Mouse (Mus musculus) heart, postnatal 14 days (tissue): ENCODE results near the gene Gps2. TPM values are rescaled to one million over a fixed set of nuclear protein-coding genes. Genes with fewer than 3 reads are reported as not detected.

ENCODE experiments used
- DNase-seq, 2 experiments: peaks; one replicate each; pipeline ENCODE4 v3.0.0; 2021 to 2022
- intact Hi-C: fragments of 180-260 bp; cut with DNase I; formaldehyde crosslinking; loops from one replicate; pipeline ENCODE4 v1.15.1; 2025
- total RNA-seq, 2 experiments: library from RNA; stranded (reverse); gene quantifications; 2 replicates each; pipeline ENCODE4 v1.2.3; 2021

Gene Gps2
- total RNA-seq, 2 experiments from 2014 or later, result 28.8 to 30.6 TPM

DNA sequence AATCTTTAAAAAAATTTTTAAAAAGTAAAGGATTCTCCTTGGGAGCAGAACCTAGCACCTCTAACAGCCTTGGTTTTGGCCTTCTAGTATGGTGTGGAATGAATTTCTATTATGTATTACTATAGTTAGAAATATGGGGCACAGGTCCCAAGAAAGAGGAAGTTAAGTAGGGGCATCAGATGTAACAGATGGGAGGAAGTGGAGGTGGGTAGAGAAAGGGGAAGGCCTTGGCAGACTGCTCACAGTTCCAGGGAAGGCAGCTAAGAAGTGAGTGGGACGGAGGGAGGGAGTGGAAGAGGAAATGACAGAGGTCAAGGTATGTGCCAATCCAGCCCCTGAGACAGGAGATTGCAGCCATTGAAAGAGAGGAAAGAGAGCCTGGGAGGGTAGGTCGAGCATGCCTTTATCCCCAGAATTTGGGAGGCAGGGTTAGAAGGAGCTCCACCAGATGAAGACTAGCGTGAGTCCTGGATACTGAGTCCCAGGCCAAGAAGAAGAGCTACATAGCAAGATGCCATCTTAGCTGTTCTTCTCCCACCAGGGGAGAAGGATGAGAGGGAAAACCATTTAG is 17.4 kb downstream of the Gps2 start:
- no peak for DNase-seq
- intact Hi-C loops, result loop anchor here (10.0 kb wide), 1 partner anchor 284 kb away; the partner anchor contains the start of gene Slc16a11

DNA sequence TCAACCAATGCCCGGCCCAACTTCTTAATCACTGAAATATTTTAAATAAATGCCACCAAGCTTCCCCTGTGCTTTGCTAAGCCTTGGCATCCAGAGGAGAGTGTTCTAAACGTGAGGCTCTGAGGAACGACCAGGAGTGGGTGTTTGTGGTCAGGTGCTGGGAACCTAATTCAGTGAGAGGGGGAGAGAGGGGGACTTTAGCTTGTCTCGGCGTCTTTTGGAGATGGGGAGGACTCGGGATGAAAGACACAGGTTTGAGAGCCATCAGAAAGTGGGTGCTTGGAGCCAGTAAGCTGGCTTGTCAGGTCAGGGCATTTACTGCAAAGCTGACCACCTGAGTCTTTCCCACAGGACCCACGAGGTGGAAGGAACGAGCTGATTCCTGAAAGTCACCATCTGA is 18.1 kb downstream of the Gps2 start:
- DNase-seq, result no peak
- intact Hi-C loops, result loop anchor here (10.0 kb wide), 1 partner anchor 283 kb away; the partner anchor contains the start of gene Slc16a11

DNA sequence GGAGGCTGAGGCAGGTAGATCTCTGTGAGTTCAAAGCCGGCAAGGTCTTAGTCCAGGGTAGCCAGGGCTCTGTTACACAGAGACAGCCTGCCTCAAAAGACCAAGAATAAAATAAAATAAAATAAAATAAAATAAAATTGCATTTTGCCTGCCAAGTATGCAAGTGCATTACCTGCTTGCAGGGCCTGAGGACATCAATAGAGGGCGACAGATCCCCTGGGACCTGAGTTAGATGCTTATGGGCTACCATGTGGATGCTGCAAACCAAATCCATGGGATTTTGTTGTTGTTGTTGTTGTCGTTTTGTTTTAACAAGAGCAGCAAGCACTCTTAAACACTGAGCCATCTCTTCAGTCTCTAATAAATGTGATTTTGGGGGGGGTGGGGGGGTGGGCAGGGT is 18.6 kb downstream of the Gps2 start:
- no peak for DNase-seq
- intact Hi-C loops, result loop anchor here (10.0 kb wide), 1 partner anchor 283 kb away; the partner anchor contains the start of gene Slc16a11

DNA sequence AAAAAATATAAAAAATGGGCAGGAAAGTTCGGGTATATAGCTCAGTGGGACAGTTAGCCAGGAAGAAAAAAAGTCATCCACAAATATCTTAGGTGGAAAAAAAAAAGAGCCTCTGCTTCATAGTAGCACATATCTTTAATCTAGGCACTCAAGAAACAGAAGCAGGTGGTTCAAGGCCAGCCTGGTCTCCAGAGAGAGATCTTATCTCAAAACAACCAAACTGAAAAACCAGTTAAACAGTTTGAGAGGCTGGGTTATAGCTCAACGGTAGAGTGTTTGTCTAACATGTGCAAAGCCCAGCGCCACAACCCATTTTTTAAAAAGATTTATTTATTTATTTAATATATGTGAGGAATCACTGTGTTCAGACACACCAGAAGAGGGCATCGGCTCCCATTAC is 19.4 kb downstream of the Gps2 start:
- DNase-seq, result no peak
- intact Hi-C loops, result loop anchor here (10.0 kb wide), 1 partner anchor 282 kb away; the partner anchor contains the start of gene Slc16a11

DNA sequence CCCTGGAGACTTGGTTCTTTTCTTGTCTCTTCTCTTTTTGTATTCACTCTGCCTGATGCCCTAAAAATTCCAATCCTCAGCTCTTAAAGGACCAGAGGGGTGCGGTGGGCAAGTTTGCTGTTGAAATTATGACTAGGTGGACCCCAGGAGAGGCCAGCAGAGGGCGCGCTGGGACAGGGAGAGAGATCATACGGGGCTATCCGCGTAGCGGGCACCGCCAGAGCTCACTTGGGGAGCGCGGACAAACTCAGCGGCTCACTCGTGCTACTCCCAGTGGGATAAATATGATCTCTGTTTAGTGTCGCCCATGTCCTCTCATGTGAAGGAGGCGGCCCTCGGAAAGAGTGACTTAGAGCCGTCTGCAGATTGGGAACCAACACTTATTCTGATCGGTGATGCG is 20.5 kb downstream of the Gps2 start:
- DNase-seq, result peak; percentile 95 to 98
- intact Hi-C loops, result loop anchor here (1.0 to 10.0 kb wide), 3 partner anchors 14 to 281 kb away; partner anchors contain the start of genes Slc16a11 and Slc2a4

DNA sequence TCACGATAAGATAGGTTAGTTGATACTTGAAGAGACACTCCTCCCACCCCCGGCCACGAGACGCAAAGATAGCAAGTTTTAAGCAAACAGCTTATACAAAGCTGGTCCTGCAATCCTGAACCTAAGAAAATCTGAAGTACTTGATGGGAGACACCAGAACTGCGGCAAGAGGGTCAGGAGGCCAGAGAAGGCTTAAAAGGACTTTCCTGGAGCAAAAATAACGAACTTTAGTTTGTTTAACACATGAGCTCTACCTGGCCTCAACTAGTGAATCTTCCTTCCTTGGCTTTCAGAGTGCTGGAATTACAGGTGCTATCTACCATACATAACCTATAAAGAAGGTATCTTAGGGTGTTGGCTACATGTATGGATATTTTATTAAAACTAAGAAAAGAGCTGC is 21.0 kb downstream of the Gps2 start:
- DNase-seq, result no peak
- intact Hi-C loops, result loop anchor here (1.0 to 10.0 kb wide), 3 partner anchors 14 to 280 kb away; partner anchors contain the start of genes Slc16a11 and Slc2a4

DNA sequence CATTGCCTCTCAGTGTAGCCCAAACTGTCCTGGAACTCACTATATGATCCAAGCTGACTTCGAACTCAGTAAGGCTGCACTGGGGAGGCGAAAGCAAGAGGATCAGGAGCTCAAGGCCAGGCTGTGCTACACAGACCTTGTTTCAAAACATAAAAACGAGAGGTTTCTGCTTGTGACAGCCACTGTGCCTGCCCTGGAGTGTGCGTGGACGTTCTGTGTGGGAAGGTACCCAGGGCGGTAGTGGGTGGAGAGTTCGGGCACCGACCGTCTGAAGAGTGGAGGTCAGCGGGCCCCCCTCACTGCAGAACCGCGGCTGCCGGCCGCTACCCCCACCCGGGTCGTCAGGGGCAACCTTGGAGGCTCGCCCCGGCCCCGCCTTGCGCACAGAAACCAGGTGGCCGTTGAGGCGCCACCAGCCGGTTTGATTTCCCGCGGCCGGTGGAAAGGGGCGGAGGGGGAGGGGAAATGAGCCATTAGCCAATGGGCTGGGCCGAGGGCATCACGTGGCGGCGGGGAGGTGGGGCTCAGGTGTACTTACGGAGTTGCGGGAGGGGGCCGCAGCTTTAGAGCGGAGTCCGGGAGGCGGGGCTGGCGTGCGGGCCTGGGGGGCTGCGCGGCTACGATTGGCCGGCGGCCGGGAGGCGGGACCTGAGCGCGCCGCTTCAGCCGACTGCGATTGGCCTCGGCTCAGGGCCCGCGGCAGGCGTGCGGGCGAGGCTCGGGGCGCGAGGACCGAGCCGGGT is 21.6 kb downstream of the Gps2 start, which contains the start of gene Ybx2:
Gene Ybx2 (plus strand): TSS at position 660 of the 743 bp plus-strand sequence.
- DNase-seq, result peak; percentile 85 to 88
- intact Hi-C loops, result loop anchor here (2.0 to 10.0 kb wide), 2 partner anchors 69 to 279 kb away; partner anchors contain the start of gene Slc16a11

DNA sequence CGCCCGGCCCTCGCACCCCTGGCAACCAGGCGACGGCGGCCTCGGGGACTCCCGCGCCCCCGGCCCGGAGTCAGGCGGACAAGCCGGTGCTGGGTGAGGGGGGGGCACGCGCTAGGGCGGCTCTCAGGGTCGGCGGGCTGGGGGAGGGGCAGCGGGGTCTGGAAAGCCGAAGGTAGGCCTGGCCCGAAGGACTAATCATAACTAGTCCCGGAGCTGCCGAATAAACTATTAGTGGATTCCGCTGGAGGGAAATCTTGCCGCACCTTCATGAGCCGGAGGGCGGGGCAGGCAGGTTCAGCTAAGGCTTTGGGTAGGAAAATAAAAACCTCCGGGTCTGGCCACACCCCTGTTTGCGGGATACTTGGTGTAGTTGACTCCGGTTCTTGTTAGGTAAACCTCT is 22.5 kb downstream of the Gps2 start:
- intact Hi-C loops, result loop anchor here (10.0 kb wide), 1 partner anchor 279 kb away; the partner anchor contains the start of gene Slc16a11
- DNase-seq, result peak in 1 of 2 experiments; percentile 32

DNA sequence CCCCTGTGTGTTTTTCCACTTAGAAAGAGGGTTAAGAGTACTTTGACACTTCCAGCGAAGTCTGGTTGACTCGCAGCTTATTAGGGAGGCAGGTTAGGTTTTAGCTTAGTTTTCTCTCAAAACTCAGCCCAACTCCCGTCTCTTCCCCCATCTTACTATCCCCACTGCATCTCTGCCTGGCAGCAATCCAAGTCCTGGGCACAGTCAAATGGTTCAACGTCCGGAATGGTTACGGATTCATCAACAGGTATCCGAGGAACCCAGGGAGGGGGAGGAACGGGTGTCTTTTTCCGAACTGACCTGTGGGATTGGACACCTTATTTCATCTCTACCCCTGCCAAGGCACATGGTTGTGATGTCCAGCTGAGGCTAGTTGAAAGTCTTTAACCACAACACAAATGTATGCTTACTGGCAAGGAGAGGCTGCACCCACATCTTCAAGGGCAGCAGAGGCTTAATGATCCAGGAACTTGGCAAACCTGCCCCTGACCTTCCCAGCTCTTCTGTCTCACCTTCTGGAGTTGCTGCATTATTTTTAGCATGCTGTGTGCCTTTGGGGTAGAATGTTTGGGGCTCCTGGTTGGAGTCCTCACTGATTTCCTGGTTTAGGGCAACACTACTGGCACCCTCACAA is 23.1 kb downstream of the Gps2 start:
- peak in 1 of 2 experiments; percentile 37 for DNase-seq
- intact Hi-C loops, result loop anchor here (10.0 kb wide), 1 partner anchor 278 kb away; the partner anchor contains the start of gene Slc16a11

DNA sequence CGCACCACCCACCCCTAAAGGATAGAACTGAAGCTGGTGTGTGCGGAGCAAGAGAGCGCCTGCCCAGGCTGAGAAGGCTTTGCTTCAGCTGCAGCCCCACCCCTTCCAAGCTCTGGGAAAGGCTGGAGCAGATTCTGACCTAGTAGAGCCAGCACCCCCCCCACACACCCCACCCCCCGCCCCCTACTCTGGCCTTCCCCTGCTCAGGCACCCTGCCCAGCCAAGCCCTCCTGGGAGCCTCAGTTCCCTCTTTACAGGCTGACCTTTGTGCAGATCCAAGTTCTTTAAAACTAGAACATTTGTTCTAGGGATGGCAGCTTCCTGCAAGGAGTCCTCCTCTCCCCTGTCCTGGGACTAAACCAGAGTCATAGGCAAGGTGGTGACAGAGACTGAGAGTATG is 23.7 kb downstream of the Gps2 start:
- intact Hi-C loops, result loop anchor here (10.0 kb wide), 1 partner anchor 277 kb away; the partner anchor contains the start of gene Slc16a11
- DNase-seq, result peak; percentile 72 to 75

DNA sequence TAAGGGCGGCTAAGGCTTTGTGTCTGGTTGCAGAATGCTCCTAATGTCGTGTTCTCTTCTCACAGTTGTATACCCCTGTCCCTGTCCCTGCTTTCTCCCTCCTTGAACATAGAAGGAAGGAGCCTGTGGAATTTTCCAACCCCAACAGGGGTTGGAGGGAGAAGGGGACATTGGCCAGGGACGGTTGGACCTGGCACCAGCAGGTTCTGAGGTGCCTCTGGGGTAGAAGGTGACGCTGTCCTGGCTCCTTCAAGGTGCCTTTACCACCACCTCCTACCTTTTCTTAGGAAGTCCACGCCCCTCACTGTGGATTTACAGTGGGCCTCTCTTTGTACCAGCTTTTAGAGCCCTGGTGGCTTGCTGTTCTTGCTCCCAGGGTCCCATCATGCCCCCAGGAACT is 24.1 kb downstream of the Gps2 start:
- intact Hi-C loops, result loop anchor here (10.0 kb wide), 1 partner anchor 277 kb away; the partner anchor contains the start of gene Slc16a11
- DNase-seq, result no peak

DNA sequence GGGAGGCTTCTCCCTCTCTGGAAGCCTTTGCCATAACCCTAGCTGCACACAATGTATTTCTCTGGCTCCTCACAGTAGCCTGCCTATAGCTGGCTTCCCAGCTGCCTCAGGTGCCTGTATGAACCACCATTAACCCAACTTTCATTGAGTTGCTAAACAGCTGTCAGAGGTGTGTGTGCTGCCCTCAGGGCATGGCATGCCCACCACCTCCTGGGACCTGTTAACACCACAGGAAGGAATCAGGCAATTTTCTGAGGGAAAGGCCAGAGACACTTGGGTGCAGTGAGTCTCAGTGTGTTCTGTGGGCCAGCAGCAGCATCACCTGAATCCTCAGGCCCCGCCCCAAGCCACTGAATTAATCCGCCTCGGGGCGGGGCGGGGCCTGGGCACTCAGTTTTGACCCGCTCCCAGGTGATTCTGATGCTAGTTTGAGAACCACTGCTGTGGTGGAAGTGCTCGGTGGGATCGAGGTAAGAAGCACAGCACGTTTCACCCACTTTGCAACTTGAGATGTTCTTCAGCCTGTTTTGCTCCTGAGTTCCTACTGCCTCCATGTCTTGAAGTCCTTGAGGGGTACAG is 24.8 kb downstream of the Gps2 start:
- no peak for DNase-seq
- intact Hi-C loops, result loop anchor here (10.0 kb wide), 1 partner anchor 276 kb away; the partner anchor contains the start of gene Slc16a11

DNA sequence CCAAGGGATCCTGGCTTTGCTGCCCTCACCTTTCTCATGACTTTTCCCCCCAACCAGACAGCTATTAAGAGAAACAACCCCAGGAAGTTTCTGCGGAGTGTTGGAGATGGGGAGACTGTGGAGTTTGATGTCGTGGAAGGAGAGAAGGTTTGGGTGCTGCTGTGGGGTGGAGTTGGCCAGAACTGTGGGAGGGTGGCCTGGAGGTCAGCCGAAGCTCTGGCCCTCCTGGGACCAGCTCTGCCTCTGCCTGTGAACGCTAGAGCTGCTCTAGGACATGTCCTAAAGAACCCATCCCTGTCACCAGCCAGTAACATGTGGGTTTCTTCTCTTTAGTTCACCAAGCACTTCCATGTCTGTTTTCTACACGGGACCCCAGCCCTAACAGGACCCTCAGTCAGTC is 25.5 kb downstream of the Gps2 start:
- intact Hi-C loops, result loop anchor here (10.0 kb wide), 1 partner anchor 276 kb away; the partner anchor contains the start of gene Slc16a11
- DNase-seq, result peak in 1 of 2 experiments; percentile 32

DNA sequence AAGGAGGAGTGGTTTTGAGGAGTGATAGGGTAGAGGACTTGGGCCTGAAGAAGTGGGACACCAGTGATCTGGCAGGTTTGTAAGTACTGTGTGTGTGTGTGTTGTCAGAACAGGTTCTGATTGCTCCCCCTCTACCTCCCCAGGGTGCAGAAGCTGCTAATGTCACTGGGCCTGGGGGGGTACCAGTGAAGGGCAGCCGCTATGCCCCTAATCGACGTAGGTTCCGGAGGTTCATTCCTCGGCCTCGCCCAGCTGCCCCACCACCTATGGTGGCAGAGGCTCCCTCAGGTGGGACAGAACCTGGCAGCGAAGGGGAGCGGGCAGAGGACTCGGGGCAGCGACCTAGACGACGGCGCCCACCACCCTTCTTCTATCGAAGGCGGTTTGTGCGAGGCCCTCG is 26.0 kb downstream of the Gps2 start:
- DNase-seq, result no peak
- intact Hi-C loops, result loop anchor here (10.0 kb wide), 1 partner anchor 275 kb away; the partner anchor contains the start of gene Slc16a11

DNA sequence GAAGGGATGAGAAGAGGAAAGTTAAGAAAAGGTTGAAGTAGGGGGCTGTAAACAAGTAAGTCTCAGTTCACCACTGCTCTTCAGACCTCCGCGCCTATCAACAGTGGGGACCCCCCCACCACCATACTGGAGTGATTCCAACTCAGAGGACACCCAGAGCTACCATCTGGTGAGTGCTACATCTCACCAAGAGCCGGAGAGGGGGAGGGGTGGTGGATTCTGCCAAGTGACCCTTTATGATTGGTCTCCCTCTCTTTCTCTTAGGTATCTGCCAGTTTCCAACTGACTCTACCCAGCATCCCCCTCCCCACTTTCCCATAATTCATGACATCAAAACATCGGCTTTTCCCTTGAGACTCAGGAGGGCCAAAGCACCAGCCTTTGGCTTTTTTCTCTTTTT is 27.3 kb downstream of the Gps2 start:
- DNase-seq, result no peak
- intact Hi-C loops, result no loop called here

DNA sequence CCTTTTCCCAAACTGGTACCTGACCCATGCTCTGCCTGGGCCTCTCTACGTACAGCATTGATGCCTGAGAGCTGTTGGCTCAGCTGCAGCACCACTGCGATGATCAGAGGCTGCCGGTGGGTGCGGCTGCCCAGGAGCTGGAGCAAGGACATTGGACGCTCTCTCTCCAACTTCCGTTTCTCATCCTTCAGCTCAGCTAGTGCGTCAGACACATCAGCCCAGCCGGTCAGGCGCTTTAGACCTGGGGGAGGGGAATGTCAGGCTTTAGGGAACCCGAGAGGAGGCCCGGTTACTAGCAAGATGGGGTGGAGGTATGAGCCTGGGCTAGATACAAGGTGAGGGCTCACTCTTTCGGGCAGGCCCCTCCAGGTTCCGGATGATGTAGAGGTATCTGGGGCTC is 31.5 kb downstream of the Gps2 start:
- no peak for DNase-seq

DNA sequence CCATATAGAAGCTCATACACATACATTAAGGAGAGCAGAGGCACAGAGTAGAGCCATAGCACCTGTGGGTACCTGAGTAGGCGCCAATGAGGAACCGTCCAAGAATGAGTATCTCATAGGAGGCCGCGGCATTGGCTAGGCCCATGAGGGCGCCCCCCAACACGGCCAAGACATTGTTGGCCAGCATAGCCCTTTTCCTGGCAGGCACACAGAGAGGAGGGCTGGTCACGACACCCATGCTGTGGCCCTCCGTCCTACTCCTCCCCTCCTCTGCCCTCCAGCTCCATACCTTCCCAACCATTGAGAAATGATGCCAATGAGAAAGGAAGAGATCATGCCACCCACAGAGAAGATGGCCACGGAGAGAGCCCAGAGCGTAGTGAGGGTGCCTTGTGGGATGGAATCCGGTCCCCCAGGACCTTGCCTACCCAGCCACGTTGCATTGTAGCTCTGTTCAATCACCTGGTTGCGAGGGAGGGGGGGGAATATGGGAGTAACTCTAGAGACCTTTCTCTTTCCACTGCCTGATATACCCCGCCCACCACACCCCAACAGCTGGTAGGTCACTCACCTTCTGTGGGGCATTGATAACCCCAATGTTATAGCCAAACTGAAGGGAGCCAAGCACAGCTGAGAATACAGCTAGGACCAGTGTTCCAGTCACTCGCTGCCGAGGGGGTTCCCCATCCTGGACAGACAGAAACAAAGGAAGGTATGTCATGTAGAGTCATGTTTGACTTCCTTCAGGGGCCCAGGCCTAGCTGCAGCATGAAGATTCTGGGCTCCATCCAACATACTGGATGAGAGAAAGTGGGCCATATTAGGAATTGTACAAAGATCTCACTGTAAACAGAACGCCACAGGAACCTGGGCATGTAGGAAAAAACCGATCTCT is 32.6 kb downstream of the Gps2 start:
- intact Hi-C loops, result no loop called here

More for the DNA sequence above, 31.5 kb downstream of the Gps2 start:
- intact Hi-C loops, result no loop called here

DNA sequence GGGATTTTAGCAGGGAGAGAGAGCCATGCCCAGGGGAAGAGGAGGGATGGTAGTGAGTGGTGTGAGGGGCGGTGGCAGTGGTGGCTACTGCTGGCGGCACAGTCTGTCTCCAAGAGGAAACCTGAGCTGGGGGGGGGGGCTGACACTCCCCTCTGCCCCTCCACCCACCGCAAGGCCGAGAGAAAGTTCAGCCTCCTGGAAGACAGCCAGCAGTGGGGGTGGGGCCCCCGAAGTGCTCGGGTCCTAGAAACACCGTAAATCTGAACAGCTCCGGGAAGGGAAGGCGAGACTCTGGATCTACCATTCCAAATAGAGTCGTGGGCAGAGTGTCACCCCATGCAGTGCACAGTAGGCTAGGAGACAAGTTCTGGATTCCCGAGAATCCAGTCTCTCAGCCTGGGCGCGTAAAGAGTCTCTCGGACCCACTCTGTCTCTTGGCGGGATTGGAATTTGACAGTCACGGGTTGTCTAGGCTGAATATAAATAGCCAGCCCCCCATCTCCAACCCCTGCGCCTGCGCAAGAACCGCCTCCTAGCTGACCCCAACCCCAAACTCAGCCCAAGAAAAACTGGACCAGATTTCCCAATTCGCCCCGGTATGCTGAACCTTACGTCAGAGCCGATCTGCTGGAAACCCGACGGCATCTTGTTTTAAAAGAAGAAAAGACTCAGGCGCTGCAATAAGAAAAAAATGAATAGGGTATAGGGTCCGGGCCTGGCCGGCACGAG is 33.8 kb downstream of the Gps2 start:
- intact Hi-C loops, result loop anchor here (1.0 to 2.0 kb wide), 2 partner anchors 13 to 67 kb away; partner anchors contain the start of gene Kctd11
- DNase-seq, result peak; percentile 70 to 81

More for the DNA sequence above, 32.6 kb downstream of the Gps2 start:
- no peak for DNase-seq
